Mouse (Mus musculus) cerebral cortex, adult 2 months (tissue): ENCODE measurements around the gene Nup153.

Experiments used
- WGBS: fragments of 180-500 bp; shearing (Covaris S2); methylation state at CpG from one replicate; pipeline ENCODE4 v1.1.7; 2018; 5-methylcytosine and 5-hydroxymethylcytosine counted together

Nup153 gene

DNA sequence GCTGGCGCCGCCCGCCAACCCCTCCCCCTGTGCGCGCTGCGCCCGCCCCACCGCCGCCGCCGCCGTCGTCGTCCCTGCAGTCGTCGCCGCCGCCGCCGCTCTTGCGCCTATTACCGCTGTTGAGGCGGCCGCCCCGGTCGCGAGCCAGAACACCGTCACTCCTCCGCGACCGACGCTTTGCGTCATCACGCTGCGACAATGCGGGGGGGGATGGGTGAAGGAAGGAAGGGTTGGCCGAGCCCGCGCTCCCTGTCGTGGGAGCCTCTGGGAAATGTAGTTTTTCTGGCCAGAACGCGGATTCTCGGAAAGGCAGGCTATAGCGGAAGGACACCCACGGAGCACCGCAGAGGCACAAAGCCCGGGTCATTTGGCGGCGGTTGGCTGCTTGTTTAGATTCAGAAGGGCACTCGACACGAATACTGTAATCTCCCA lies at the start of gene Nup153:
Nup153 (minus strand) TSS at position 104 of the 432 bp plus-strand sequence.
- WGBS: under 1% methylated on average over 51 of the region's 51 CpGs

GRCm38 (mm10) chr13:46777461-46777860 lies 49.7 kb upstream of the Nup153 start:
- WGBS: 94% methylated on average over 3 of the region's 3 CpGs

DNA sequence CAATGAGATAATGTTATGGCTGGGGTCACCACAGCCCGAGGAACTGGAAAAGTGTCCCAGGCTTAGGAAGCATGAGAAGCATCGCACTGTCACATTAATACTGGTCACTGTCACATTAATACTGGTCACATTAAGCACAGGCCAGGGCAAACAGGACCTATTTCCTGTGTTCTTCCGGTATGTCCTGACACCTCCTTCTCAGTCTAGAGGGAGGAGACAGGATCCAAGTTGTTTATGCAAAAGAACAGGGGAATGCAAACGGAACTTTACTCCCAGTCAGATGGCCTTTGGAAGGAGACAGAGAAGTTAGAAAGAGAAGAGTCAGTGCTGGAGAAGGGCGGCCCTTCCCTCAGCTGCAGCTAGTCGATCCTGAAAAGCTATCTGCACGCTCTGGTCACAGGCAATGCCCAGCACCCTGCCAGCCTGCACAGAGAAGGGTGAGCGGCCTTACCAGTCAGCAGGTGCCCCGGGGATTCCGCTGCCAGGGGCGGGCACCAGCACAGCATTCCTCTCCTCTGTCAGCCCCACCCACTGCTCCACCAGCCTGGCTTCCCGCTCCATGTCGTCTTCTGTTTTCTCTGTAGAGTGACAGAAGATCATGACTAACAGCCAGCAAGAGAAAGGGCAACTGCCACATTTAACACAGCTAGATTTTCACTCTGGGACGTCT lies 49.0 kb upstream of the Nup153 start:
- 74% methylated on average over 14 of the region's 14 CpGs for WGBS

DNA sequence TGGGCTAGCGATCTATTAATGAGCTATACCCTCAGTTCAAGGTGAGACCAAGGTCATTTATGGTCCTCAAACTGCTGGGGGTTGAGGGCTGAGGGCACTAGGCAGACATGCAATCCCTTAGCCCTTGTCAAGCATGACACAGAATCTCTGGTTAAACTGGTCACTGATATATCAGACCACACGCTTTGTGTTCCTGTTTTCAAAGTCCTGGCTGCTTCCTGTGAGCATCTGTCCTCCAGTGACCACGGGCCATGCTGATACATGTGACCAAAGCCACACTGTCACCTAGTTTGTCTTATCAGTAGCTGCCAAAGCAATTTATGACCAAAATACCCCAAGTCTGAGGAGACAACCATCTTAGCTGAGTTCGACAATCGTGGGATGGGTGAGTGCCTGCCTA lies 47.3 kb upstream of the Nup153 start:
- WGBS: 92% methylated on average over 5 of the region's 5 CpGs

DNA sequence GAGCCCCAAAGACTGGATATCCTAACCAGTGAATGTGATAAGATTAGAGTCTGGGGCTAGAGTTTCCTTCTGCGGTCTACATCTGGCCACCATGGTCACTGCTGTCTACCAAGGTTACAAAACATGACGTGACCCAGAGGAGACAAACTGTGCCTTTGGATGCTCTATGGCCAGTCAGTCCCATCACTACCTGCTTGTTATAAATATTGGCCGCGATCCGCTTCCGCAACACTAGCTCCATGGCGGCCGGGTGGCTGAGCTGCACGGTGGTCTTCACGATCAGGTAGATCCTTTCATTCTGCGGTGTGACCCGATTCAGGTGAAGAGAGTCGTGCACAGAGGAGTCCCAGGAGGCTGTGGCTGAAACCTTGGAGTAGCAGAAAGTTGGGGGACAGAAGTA lies 44.8 kb upstream of the Nup153 start:
- 98% methylated on average over 13 of the region's 13 CpGs for WGBS

- WGBS: 97% methylated on average over 2 of the region's 2 CpGs
These were observed 37.6 kb upstream of the Nup153 start for GRCm38 (mm10) chr13:46765361-46765760.

DNA sequence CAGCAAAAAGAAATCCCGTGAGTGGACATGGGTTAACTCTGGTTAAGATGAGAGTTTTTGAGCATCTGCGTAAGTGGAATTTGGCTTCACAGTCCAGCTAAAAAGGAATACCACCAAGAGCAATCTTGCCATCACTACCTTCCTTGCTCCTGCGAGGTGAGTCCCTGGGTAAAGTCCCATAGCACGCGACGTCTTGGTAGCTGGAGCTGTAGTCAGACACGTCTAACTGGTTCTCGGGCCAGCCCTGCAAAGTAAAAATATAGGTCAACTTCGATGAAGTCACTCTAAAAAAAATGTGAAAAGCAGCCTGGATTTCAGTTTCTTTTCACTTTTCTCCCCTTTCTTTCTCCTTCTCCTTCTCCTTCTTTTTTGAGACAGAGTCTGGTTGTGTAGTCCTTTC lies 35.5 kb upstream of the Nup153 start:
- WGBS: 97% methylated on average over 9 of the region's 9 CpGs

DNA sequence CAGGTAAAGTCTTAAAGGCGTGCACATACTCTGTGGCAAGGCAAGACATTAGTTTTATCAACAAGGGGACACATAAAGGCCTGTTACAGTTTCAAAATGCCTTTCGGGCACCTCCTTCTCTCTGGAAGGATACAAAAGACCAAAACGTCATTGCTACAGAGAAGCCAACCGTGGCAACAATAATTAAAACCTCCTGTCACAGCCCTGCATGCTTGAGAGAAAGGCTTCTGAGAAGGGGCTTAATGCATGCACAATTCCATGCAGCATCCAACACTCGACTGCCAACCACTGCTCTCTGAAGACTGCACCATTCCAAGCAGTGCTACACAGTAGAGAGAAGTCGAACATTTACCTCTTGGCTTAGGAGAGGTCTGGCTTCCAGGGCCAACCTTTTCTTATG lies 33.2 kb upstream of the Nup153 start:
- WGBS: 73% methylated on average over 6 of the region's 6 CpGs

DNA sequence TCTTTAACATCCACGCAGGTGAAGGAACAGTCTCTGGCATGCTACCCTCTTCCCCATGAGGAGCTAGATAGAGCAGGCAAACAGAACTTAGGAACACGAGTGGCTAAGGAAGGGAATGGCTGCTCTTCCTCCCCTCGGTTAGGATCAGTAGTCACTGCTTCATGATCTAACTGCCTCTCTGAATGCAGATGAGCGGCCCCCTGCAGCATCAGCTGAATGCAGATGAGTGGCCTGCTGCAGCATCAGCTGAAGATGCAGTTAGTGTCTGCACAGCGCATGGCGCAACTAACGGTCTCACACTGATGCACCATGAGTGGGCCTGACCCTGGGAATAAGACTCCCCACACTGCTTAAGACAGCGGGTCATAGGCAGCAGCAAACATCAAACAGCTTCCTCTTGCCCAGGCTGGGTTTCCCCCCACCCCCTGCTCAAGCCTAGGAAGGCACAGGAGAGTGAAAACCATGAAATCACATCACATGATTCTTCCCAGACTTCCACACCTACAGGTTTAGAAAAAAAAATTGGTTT lies 31.6 kb upstream of the Nup153 start:
- 78% methylated on average over 8 of the region's 8 CpGs for WGBS

DNA sequence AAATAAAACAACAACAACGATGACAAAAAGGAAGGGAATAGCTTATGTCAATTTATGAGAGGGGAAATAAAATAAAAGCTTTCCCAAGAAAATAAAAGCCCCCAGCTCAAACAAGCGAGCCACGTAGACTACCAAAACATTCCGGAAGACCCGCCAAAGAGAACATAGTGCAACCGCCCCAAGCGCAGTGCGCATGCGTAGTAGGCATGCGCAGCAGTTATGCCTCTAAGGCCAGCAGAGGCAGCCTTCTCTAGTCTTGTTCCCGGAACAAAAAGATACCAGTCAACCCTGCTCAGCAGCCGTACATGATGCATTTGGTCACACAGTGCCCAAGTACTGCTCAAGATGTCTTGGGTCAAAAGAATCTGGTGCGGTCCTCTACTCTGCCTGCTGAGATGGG lies 30.9 kb upstream of the Nup153 start:
- WGBS: 94% methylated on average over 13 of the region's 13 CpGs

DNA sequence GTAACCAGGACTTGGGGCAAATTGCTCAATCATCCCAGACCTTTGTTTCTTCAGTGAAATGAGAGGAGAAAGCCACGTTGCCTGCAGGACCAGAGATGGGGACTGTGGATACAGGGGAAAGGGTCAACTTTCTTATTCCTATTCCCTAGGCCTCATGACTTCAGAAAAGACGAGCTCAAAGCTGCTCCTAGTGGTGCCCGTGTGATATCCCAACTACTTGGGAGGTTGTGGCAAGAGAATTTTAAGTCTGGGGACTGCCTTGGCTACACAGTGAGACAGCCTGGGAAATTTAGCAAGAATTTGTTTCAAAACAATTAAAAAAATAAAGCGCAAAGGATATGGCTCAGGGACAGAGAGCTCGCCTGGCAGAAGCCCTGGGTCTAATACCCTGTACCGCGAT lies 30.2 kb upstream of the Nup153 start:
- 91% methylated on average over 7 of the region's 7 CpGs for WGBS

- WGBS: 88% methylated on average over 5 of the region's 5 CpGs
These were observed 25.6 kb upstream of the Nup153 start for GRCm38 (mm10) chr13:46753294-46753693.

DNA sequence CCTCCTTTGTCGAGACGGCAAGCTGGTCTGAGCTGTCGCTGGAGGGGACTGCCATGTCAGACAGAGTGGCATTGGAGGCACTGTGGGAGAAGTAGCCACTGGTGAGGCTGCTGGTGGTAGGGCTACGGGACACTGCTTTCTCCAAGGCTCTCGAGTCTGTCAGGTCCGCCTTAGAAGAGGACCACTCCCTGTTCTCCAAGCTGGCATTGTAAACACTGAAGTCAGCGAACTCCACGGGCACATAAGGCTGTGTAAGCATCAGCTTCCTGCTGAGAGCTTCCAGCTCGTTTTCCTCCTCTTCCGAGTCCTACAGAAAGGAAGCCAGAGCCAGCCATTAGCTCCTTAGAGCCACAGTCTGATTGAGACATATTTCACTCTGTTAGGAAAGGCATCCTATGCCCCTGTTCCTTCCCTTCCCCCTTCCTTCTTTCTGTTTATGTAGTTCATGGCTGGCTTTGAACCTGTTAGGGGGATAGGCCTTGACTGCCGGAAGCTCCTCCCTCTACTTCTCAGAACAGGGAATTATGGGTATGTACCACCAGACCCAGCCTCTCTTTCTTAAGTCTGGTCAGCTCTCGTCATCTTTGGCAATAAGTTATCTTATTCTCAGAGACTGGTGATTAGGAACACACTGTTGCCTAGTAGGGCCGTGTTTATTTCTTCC lies 25.0 kb upstream of the Nup153 start:
- 81% methylated on average over 13 of the region's 13 CpGs for WGBS

DNA sequence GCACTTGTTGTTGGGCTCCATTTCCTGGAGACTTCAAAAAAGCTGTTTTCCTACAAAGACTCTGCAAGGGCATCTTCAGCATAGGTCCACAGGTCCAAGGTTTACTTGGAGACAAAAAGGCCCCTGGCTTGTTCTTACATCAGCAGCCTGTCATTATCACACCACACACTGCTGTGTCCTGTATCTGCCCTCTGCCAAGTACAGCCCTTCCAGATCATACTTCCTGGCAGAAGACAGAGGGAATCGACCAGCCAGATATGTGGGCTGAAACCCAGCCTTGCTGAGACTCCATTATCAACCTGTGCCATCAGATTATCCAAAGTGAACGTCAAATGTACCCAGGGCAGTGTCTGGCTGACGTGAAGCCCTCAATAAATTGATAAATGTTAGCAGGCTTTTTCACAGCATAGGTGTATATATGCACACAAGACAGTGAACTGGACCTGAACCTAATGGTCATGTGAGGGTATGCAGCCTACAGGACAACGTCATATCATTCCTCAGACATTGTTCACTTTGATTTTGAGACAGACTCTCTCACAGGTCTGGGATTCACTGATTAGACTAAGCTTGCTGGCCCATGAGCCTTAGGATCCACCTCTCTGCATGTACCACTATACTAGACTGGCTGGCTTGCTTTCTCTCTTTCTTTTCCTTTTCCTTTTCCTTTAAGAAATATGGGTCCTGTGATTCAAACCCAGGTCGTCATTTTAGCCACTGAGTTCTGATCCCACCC lies 20.6 kb upstream of the Nup153 start:
- 86% methylated on average over 5 of the region's 5 CpGs for WGBS

DNA sequence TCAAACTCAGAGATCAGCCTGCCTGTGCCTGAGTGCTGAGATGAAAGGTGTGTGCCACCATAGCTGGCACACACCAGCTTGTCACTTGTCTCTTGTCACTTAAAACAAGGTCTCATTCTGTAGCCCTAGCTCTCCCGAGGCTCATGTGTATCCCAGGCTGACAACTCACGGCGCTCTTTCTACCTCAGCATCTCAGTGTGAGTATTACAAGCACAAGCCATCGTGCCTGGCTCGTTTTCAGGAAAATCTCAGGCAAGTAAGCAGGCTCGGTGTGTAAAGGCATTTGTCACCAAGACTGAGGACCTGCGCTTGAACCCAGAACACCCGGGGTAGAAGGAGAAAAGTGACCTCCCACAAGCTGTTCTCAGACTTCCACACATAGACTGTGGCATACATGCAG lies 16.1 kb upstream of the Nup153 start:
- WGBS: 86% methylated on average over 8 of the region's 8 CpGs

DNA sequence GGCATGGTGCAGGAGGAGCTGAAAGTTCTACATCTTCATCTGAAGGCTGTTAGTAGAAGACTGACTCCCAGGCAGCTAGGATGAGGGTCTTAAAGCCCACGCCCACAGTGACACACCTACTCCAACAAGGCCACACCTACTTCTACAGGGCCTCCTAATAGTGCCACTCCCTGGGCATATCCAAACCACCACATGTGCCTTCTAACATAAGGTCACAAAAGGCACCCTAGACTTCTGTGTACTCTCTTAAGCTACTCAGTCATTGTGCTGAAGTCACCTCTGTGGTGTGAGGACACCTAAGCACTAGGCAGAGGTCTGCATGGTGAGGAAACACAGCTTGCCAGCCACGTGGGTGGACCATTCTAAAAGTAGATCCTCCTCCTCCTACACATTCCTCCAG lies 14.6 kb upstream of the Nup153 start:
- 73% methylated on average over 2 of the region's 2 CpGs for WGBS

DNA sequence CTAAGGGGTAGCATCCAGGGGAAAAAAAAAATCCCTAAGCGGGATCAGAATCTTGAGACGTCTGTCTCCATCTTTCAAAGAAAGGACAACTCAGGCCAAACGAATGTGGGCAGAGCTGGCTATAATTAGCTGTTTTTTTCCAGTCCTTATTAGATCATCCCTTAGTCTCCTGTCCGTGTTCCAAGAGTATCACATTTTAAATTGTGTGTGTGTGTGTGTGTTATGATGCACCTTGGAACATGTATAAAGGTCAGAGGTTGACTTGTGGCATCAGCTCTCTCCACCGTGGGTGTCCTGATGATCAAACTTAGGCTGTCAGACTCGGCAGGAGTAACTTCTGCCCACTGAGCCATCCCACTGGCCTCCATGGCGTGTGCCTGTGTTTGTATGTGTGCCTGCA lies 11.7 kb upstream of the Nup153 start:
- WGBS: 59% methylated on average over 7 of the region's 7 CpGs

DNA sequence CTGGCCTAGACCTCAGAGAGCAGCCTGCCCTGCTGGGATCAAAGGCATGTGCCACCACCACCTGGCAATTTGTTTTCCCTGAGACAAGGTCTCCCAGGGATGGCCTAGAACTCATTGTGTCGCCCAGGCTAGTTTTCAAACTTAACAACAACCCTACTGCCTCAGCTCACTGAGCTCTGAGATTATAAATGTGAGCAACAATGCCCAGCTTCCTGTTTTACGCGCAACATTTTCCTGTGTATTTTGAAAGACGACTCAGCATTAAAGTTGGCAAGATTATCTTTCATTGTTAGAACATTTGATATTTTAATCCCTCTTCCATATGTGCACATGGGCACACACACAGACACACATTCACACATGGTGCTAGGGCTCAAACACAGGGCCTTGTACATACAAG lies 9.7 kb upstream of the Nup153 start:
- WGBS: 82% methylated on average over 4 of the region's 4 CpGs

DNA sequence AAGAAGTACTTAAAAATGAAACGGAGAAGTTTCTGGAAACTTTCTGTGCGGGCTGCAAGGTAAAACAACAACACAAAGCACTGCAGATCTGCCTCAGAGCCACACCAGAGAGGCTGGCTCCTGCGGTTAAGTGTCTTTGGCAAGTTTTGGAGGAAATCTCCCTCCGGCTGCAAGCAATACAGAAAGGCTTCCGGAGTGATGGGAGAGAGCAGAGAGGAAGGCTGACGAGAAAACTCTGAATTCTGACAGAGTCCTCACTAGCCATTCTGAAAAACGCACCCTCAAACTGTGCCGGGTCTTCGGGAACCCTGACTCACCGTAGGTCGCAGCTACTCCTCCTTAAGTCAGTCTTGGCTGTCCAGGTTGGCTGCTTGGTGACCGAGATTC lies 8.7 kb upstream of the Nup153 start:
- 3% methylated on average over 12 of the region's 12 CpGs for WGBS

DNA sequence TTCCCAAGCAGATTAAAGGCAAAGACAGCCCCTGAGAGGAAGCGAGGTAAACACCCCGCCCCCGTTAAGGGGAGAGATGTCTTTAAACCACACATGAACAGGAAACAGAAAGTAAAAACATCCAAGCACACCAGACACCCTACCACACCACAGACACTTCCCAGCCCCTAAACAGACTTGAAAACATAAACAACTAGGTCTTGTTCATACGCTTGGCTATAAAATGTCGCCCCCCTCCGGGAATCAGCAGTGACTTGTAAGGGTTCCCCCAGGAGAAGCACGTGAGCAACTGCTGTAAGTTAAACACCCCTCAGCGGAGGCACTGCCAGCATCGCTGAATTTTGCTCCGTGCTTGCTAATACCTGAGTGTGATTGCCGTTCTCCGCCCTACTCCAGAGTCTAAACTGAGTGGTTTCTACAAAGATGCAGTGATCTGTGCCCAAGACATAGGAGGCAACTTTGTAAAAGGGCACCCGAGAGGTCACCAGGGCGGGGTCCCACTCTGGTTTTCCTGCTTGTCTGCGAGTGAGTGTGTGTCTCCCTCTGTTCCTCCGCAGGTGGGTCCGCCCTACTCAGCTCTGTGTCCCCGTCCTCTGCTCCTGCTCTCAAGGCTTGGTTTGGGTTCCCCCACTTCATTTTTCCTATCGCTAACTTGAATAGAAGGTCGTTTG lies 8.2 kb upstream of the Nup153 start:
- WGBS: under 1% methylated on average over 20 of the region's 20 CpGs

GRCm38 (mm10) chr13:46735219-46735807 lies 7.6 kb upstream of the Nup153 start:
- 44% methylated on average over 11 of the region's 11 CpGs for WGBS

DNA sequence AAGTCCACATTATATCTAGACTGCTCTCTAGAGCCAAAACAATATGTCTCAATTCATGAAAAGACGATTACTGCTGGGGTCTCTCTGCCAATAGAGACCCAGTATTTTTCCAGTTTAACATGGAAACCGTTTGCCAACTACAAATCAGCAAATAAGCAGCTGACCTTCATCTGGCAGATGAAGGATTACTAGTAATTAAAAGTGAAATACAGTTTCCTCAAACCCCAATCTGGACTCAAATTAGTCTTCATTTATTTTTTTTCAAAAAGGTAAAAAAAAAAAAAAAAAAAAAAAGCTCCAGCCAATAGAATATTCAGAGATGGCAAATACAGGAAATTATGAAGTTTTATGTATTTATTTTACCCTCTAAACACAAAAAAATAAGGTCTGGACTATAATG lies 2.3 kb upstream of the Nup153 start:
- WGBS: 51% methylated on average over 2 of the region's 2 CpGs
